Mouse (Mus musculus) heart, adult 2 months (tissue): Measurements from ENCODE around the gene Grik5. TPM values are rescaled to one million over a fixed set of nuclear protein-coding genes. Genes with fewer than 3 reads are reported as not detected.

Experiments used
- DNase-seq, 2 experiments: peaks; one replicate each; pipeline ENCODE4 v3.0.0; 2021
- H3K27ac ChIP-seq: fragments of 200-600 bp; 2 replicates; pipeline ENCODE4 v1.8.1; 2022
- H3K27me3 ChIP-seq: fragments of 200-500 bp; 2 replicates; pipeline ENCODE4 v1.6.1; 2012; ENCODE audit warnings: mild to moderate bottlenecking, low read length, inconsistent platforms, mixed read lengths; ENCODE audit not compliant: control insufficient read depth, insufficient read depth
- H3K36me3 ChIP-seq: fragments of 200-500 bp; 2 replicates; pipeline ENCODE4 v1.6.1; 2012; ENCODE audit warnings: low read length, inconsistent platforms; ENCODE audit not compliant: control insufficient read depth, insufficient read depth
- H3K4me1 ChIP-seq: fragments of 200-500 bp; 2 replicates; pipeline ENCODE4 v1.6.1; 2011; ENCODE audit warnings: low read length; ENCODE audit not compliant: control insufficient read depth, insufficient read depth
- H3K4me3 ChIP-seq: fragments of 200-600 bp; 2 replicates; pipeline ENCODE4 v1.8.1; 2022
- H3K79me2 ChIP-seq: fragments of 200-500 bp; replicated peaks from 2 replicates; pipeline ENCODE4 v1.6.1; 2012; ENCODE audit warnings: mild to moderate bottlenecking, inconsistent platforms, low read length, moderate library complexity, mixed read lengths; ENCODE audit not compliant: control insufficient read depth, insufficient read depth
- H3K9ac ChIP-seq: fragments of 200-500 bp; 2 replicates; pipeline ENCODE4 v1.6.1; 2012; ENCODE audit warnings: low read depth, mild to moderate bottlenecking, control low read depth, inconsistent platforms, low read length, mixed read lengths
- CTCF ChIP-seq: fragments of 200-600 bp; IDR thresholded peaks from 2 replicates; pipeline ENCODE4 v1.8.1; 2022; ENCODE audit warnings: antibody characterized with exemption, mild to moderate bottlenecking, moderate library complexity
- EP300 ChIP-seq: fragments of 200-500 bp; IDR thresholded peaks from 2 replicates; pipeline ENCODE4 v1.6.1; 2011; ENCODE audit warnings: low read depth, low read length, control low read depth; ENCODE audit not compliant: insufficient read depth
- POLR2A ChIP-seq: fragments of 200-500 bp; IDR thresholded peaks from 2 replicates; pipeline ENCODE4 v1.6.1; 2011; ENCODE audit warnings: mild to moderate bottlenecking, low read depth, low read length, control low read depth; ENCODE audit not compliant: insufficient read depth
- WGBS: fragments of 180-500 bp; shearing (Covaris S2); methylation state at CpG from one replicate; pipeline ENCODE4 v1.1.7; 2018; 5-methylcytosine and 5-hydroxymethylcytosine counted together
- intact Hi-C: fragments of 180-260 bp; cut with DNase I; formaldehyde crosslinking; loops from one replicate; pipeline ENCODE4 v1.15.1; 2025
- polyA plus RNA-seq: library from polyadenylated mRNA; depleted of rRNA; stranded (reverse); fragments of >200 nt; gene quantifications from 2 replicates; pipeline ENCODE4 v1.2.3, GENCODE M21; 2012
- total RNA-seq, 2 experiments: library from RNA; stranded (reverse); gene quantifications; 2 replicates each; pipeline ENCODE4 v1.2.3; 2021

Gene Grik5
- total and polyA plus RNA-seq, 3 experiments = 4.5 to 12.1 (median 4.6) TPM

GRCm38 (mm10) chr7:25034796-25035195, 37.4 kb downstream of the Grik5 start:
- intact Hi-C loops = loop anchor here (5.0 kb wide), 1 partner anchor 153 kb away; no protein-coding TSS in a partner anchor
- Histone ChIP-seq H3K79me2 (no peaks in the 10 kb centered on the region), H3K27me3 (no peaks in the 10 kb centered on the region), H3K36me3 (no peaks in the 10 kb centered on the region), H3K27ac (no peak overlapping the region), H3K4me1 (no peaks in the 10 kb centered on the region), H3K4me3 (no peak overlapping the region), H3K9ac (no peak overlapping the region)
- DNase-seq = no peak
- no peak for TF ChIP-seq POLR2A
- no peak for TF ChIP-seq CTCF
- TF ChIP-seq EP300 = no peak
- 84% methylated on average over 4 of the region's 4 CpGs for WGBS

DNA sequence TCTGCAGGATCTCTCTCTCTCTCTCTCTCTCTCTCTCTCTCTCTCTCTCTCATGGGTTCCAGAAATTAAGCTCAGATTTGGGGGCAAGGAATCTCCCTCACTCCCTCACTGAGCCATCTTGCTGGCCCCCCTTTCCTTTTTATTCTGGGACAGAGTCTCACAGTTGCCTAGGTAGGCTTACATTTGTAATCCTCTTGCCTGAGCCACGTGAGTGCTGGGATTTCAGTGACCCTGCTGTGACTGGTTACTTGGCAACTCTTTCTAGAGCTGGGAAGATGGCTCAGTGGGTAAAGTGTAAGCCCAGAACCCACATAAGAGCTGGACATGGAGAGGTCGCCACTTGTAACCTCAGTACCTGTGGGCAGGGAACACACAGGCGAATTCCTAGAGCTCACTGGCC, 40.6 kb downstream of the Grik5 start:
- Histone ChIP-seq H3K27ac (no peak overlapping the region), H3K36me3 (no peaks in the 10 kb centered on the region), H3K4me1 (no peaks in the 10 kb centered on the region), H3K79me2 (no peaks in the 10 kb centered on the region), H3K9ac (no peak overlapping the region), H3K4me3 (no peak overlapping the region), H3K27me3 (no peaks in the 10 kb centered on the region)
- WGBS = 74% methylated on average over 3 of the region's 3 CpGs
- no peak for TF ChIP-seq EP300
- DNase-seq = no peak
- intact Hi-C loops = loop anchor here (2.0 to 5.0 kb wide), 2 partner anchors 63 to 156 kb away; no protein-coding TSS in a partner anchor

DNA sequence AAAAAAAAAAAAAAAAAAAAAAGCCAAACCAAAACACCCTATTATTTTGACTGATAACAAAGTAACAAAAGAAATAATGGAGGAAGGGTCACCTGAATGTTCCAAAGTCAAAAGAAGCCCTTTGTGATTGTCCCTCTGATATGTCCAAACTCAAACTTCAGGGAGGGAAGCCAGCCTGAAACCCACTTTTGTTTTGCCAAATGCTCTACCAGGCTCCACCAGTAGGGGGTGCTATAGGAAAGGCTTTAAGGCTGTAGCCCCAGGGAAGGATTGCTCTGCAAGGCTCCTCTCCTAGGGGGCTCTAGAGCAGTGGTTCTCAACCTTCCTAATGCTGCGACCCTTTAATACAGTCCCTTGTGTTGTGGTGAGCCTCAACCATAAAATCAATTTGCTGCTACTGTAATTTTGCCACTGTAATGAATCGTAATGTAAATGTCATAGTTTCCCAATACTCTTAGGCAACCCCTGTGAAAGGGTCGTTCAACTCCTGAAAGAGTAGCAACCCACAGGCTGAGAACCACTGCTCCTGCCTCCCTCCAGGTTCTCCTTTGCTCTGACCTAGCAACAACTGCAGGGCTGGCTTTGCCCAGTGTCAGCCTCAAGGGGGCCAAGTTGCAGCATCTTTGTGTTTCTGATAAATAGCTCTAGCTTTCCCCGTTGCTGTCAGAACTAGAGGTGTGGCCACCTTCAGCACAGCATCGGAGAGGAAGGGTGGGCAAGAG, 42.0 kb downstream of the Grik5 start:
- no peaks in the 10 kb centered on the region for H3K36me3 ChIP-seq
- intact Hi-C loops = loop anchor here (2.0 to 5.0 kb wide), 2 partner anchors 65 to 157 kb away; no protein-coding TSS in a partner anchor
- TF ChIP-seq CTCF (peak; percentile 92), POLR2A (no peak), EP300 (0 out of 2 replicates have a peak, but pooled peaks have one; percentile 35)
- WGBS = 45% methylated on average over 5 of the region's 5 CpGs
- H3K4me1 ChIP-seq = no peaks in the 10 kb centered on the region
- H3K27me3 ChIP-seq = no peaks in the 10 kb centered on the region
- no peak overlapping the region for H3K4me3 ChIP-seq
- DNase-seq = peak; percentile 55 to 81
- H3K9ac ChIP-seq = no peak overlapping the region
- H3K27ac ChIP-seq = no peak overlapping the region
- no peaks in the 10 kb centered on the region for H3K79me2 ChIP-seq

GRCm38 (mm10) chr7:25026452-25026851, 45.7 kb downstream of the Grik5 start:
- intact Hi-C loops = no loop called here
- WGBS = 53% methylated on average over 7 of the region's 7 CpGs
- Histone ChIP-seq H3K79me2 (no peaks in the 10 kb centered on the region), H3K36me3 (no peaks in the 10 kb centered on the region), H3K4me3 (no peak overlapping the region), H3K27me3 (no peaks in the 10 kb centered on the region), H3K9ac (no peak overlapping the region), H3K27ac (no peak overlapping the region), H3K4me1 (no peaks in the 10 kb centered on the region)
- no peak for DNase-seq
- TF ChIP-seq EP300 = no peak
- TF ChIP-seq CTCF = no peak
- TF ChIP-seq POLR2A = no peak

DNA sequence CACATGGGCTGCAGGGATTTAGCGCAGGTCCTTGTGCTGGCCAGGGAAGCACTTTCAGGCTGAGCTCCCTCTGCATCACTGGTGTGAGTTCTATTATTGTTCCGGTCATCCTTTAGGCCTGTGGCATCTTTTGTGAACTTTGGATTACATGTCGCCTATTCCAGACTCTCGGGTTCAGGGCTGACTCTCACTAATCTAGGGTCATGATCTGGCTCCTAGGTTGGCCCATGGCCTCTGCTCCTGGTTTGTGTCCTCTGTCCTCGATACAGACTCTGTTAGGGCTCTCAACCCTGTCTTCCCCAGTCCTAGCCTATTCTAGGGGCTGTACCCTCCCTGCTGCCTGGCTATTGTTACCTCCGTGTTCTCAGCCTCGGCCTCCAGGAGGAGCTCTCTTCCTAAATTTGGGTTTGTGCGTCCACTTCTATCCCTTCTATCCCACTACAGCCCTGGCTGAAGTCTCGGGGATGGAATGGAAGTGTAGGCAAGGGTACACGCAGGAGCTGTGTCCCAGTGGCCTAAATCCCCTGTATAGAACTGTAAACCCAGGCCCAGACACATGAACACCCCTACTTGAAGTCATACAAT, 46.2 kb downstream of the Grik5 start:
- 64% methylated on average over 10 of the region's 10 CpGs for WGBS

GRCm38 (mm10) chr7:25011592-25011991, 60.6 kb downstream of the Grik5 start:
- no peak for DNase-seq
- Histone ChIP-seq H3K4me1 (no peaks in the 10 kb centered on the region), H3K9ac (no peak overlapping the region), H3K4me3 (no peak overlapping the region), H3K79me2 (no peaks in the 10 kb centered on the region), H3K36me3 (no peaks in the 10 kb centered on the region), H3K27ac (no peak overlapping the region), H3K27me3 (peaks cover 16% of the 10 kb centered on the region)
- 74% methylated on average over 7 of the region's 7 CpGs for WGBS
- intact Hi-C loops = no loop called here
- no peak for TF ChIP-seq POLR2A

More for the DNA sequence above, 46.2 kb downstream of the Grik5 start:
- Histone ChIP-seq H3K36me3 (no peaks in the 10 kb centered on the region), H3K4me1 (no peaks in the 10 kb centered on the region), H3K27me3 (no peaks in the 10 kb centered on the region), H3K4me3 (no peak overlapping the region), H3K9ac (no peak overlapping the region), H3K79me2 (no peaks in the 10 kb centered on the region), H3K27ac (no peak overlapping the region)
- intact Hi-C loops = no loop called here
- TF ChIP-seq CTCF = peak; percentile 53
- TF ChIP-seq EP300 = no peak
- peak in 1 of 2 experiments; percentile 30 for DNase-seq
